Mouse (Mus musculus): ENCODE results near the gene Mcm5.

GRCm38 (mm10) chr8:75152505-75153082, 43.2 kb downstream of the Mcm5 start:
- TF ChIP-seq EP300 (IDR thresholded peaks at IDR 0.05; ENCODE audit: low read depth), result no peak
- no peak for TF ChIP-seq CTCF (IDR thresholded peaks at IDR 0.05; ENCODE audit: low read depth)
